Mouse (Mus musculus): ENCODE results near the gene Atp5l. TPM values are rescaled to one million over a fixed set of nuclear protein-coding genes. Genes with fewer than 3 reads are reported as not detected.
A peak's percentile ranks its signal among the peaks of the same experiment; 100 is the strongest.

Gene Atp5l
- total and polyA plus RNA-seq, 3 experiments: 41.5 to 130 (median 73.1) TPM

DNA sequence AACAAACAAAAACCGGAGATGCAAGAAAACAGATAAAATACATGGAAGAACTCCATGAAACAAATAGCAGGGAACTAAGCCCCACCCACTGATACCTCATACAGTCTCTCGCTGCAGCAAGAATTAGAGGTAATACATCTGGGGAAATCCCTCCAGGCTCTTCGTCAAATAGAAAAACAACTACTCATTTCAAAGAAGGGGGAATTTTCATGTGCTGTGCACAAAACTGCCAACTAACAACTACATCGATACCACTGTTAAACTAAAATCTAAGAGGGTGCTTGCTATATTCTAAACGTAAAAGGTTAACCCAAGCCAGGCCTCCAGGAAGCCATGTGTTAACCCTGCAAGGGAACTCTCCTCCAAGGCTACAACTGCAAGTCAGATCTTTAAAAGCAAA is 46.9 kb downstream of the Atp5l start:
- no peak for TF ChIP-seq CTCF (IDR thresholded peaks at IDR 0.05; ENCODE audit: low read depth, low read length)
- no peak for TF ChIP-seq POLR2AphosphoS5 (IDR thresholded peaks at IDR 0.05; ENCODE audit: insufficient replicate concordance, low read depth, low read length)
- TF ChIP-seq TAL1 (conservative IDR thresholded peaks at IDR 0.05; ENCODE audit: low read depth, low read length): no peak
- no peak for TF ChIP-seq GATA2 (IDR thresholded peaks at IDR 0.05; ENCODE audit: borderline replicate concordance, low read depth, low read length)
- no peak for TF ChIP-seq GATA1 (IDR thresholded peaks at IDR 0.05; ENCODE audit: borderline replicate concordance, low read length)
- Histone ChIP-seq H3K27me3 (ENCODE audit: insufficient read depth, low read length) (no peaks in the 10 kb centered on the region), H3K36me3 (replicated peaks) (peaks cover 84% of the 10 kb centered on the region), H3K9me3 (replicated peaks) (no peaks in the 10 kb centered on the region), H3K4me1 (ENCODE audit: insufficient read depth, low read depth, low read length) (peaks cover 14% of the 10 kb centered on the region), H3K4me3 (ENCODE audit: low read depth, low read length) (no peak overlapping the region)
- no peak for ATAC-seq (ENCODE audit: extremely low read depth, insufficient number of reproducible peaks, low FRiP score, poor library complexity, severe bottlenecking)
- no peak for DNase-seq (ENCODE audit: low spot score)

- DNase-seq (ENCODE audit: low spot score) (no peak), ATAC-seq (ENCODE audit: extremely low read depth, insufficient number of reproducible peaks, low FRiP score, poor library complexity, severe bottlenecking) (no peak)
- TF ChIP-seq GATA1 (IDR thresholded peaks at IDR 0.05; ENCODE audit: borderline replicate concordance, low read length) (no peak), POLR2AphosphoS5 (IDR thresholded peaks at IDR 0.05; ENCODE audit: insufficient replicate concordance, low read depth, low read length) (no peak), CTCF (IDR thresholded peaks at IDR 0.05; ENCODE audit: low read depth, low read length) (no peak), GATA2 (IDR thresholded peaks at IDR 0.05; ENCODE audit: borderline replicate concordance, low read depth, low read length) (no peak), TAL1 (conservative IDR thresholded peaks at IDR 0.05; ENCODE audit: low read depth, low read length) (no peak)
- H3K36me3 ChIP-seq (replicated peaks): peaks cover 85% of the 10 kb centered on the region
- H3K4me1 ChIP-seq (ENCODE audit: insufficient read depth, low read depth, low read length): peaks cover 9% of the 10 kb centered on the region
- H3K27me3 ChIP-seq (ENCODE audit: insufficient read depth, low read length): no peaks in the 10 kb centered on the region
- no peaks in the 10 kb centered on the region for H3K9me3 ChIP-seq (replicated peaks)
- no peak overlapping the region for H3K4me3 ChIP-seq (ENCODE audit: low read depth, low read length)
These were observed 52.0 kb downstream of the Atp5l start for GRCm38 (mm10) chr9:44868336-44869094.

DNA sequence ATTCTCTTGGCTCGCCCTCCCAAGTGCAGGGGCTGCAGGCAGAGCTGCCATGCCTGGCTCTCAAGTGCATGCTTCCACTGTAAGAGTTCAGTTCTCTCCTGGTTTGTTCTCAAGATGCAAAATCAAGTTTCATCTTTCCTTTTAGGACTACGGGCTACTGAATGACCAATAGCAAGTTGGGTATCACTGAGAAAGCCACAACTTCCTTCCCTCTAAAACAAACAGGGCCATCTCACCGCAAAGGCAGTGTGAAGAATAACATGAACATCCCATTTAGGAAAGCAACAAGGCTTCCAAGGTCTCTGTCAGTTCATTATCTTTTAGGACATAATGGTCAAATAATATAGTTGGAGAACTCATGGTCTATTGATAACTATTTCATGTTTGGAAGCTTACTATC is 52.9 kb downstream of the Atp5l start:
- Histone ChIP-seq H3K4me3 (ENCODE audit: low read depth, low read length) (no peak overlapping the region), H3K36me3 (replicated peaks) (peaks cover 86% of the 10 kb centered on the region), H3K9me3 (replicated peaks) (no peaks in the 10 kb centered on the region), H3K4me1 (ENCODE audit: insufficient read depth, low read depth, low read length) (peaks cover 9% of the 10 kb centered on the region), H3K27me3 (ENCODE audit: insufficient read depth, low read length) (no peaks in the 10 kb centered on the region)
- no peak for DNase-seq (ENCODE audit: low spot score)
- no peak for ATAC-seq (ENCODE audit: extremely low read depth, insufficient number of reproducible peaks, low FRiP score, poor library complexity, severe bottlenecking)
- no peak for TF ChIP-seq CTCF (IDR thresholded peaks at IDR 0.05; ENCODE audit: low read depth, low read length)
- TF ChIP-seq GATA2 (IDR thresholded peaks at IDR 0.05; ENCODE audit: borderline replicate concordance, low read depth, low read length): no peak
- TF ChIP-seq GATA1 (IDR thresholded peaks at IDR 0.05; ENCODE audit: borderline replicate concordance, low read length): no peak
- TF ChIP-seq POLR2AphosphoS5 (IDR thresholded peaks at IDR 0.05; ENCODE audit: insufficient replicate concordance, low read depth, low read length): no peak
- TF ChIP-seq TAL1 (conservative IDR thresholded peaks at IDR 0.05; ENCODE audit: low read depth, low read length): no peak

- no peak overlapping the region for H3K4me3 ChIP-seq (ENCODE audit: low read depth, low read length)
- H3K27me3 ChIP-seq (ENCODE audit: insufficient read depth, low read length): no peaks in the 10 kb centered on the region
- peaks cover 9% of the 10 kb centered on the region for H3K4me1 ChIP-seq (ENCODE audit: insufficient read depth, low read depth, low read length)
- H3K36me3 ChIP-seq (replicated peaks): peaks cover 89% of the 10 kb centered on the region
- TF ChIP-seq GATA2 (IDR thresholded peaks at IDR 0.05; ENCODE audit: borderline replicate concordance, low read depth, low read length): no peak
- TF ChIP-seq CTCF (IDR thresholded peaks at IDR 0.05; ENCODE audit: low read depth, low read length): no peak
- TF ChIP-seq TAL1 (conservative IDR thresholded peaks at IDR 0.05; ENCODE audit: low read depth, low read length): no peak
- TF ChIP-seq POLR2AphosphoS5 (IDR thresholded peaks at IDR 0.05; ENCODE audit: insufficient replicate concordance, low read depth, low read length): no peak
- no peak for TF ChIP-seq GATA1 (IDR thresholded peaks at IDR 0.05; ENCODE audit: borderline replicate concordance, low read length)
- DNase-seq (ENCODE audit: low spot score) (peak; percentile 16), ATAC-seq (ENCODE audit: extremely low read depth, insufficient number of reproducible peaks, low FRiP score, poor library complexity, severe bottlenecking) (no peak)
- 0 out of 2 replicates have a peak, but pooled peaks cover 2% of the 10 kb centered on the region for H3K9me3 ChIP-seq (replicated peaks)
These were observed 53.9 kb downstream of the Atp5l start for GRCm38 (mm10) chr9:44866501-44867240.

Other genes starting within 250 kb of the Atp5l start
- gene Treh, start 247.5 kb downstream of the Atp5l start, total RNA-seq (2014; fragmentation: Nextera tagmentation): not detected in 2 replicates
- gene Treh, start 247.5 kb downstream of the Atp5l start, total RNA-seq (2017): not detected in 2 replicates
- not detected in 2 replicates for gene Treh, start 247.5 kb downstream of the Atp5l start, polyA plus RNA-seq (2012)
- gene Phldb1, start 185.5 kb downstream of the Atp5l start, total RNA-seq (2014; fragmentation: Nextera tagmentation): 2.6 and 4.0 TPM in 2 replicates
- gene Phldb1, start 185.5 kb downstream of the Atp5l start, total RNA-seq (2017): 6.4 and 7.4 TPM in 2 replicates
- 8.1 and 8.8 TPM in 2 replicates for gene Phldb1, start 185.5 kb downstream of the Atp5l start, polyA plus RNA-seq (2012)
- gene Arcn1, start 152.9 kb downstream of the Atp5l start, total RNA-seq (2014; fragmentation: Nextera tagmentation): 239 and 270 TPM in 2 replicates
- 124 and 134 TPM in 2 replicates for gene Arcn1, start 152.9 kb downstream of the Atp5l start, total RNA-seq (2017)
- gene Arcn1, start 152.9 kb downstream of the Atp5l start, polyA plus RNA-seq (2012): 14.5 and 16.7 TPM in 2 replicates
- gene Ift46, start 152.8 kb downstream of the Atp5l start, total RNA-seq (2014; fragmentation: Nextera tagmentation): 78.2 and 90.8 TPM in 2 replicates
- 32.5 and 32.8 TPM in 2 replicates for gene Ift46, start 152.8 kb downstream of the Atp5l start, total RNA-seq (2017)
- 1.6 and 1.8 TPM in 2 replicates for gene Ift46, start 152.8 kb downstream of the Atp5l start, polyA plus RNA-seq (2012)
- not detected in 2 replicates for gene Tmem25, start 121.4 kb downstream of the Atp5l start, total RNA-seq (2014; fragmentation: Nextera tagmentation)
- gene Tmem25, start 121.4 kb downstream of the Atp5l start, total RNA-seq (2017): 0.27 and 0.52 TPM in 2 replicates
- gene Tmem25, start 121.4 kb downstream of the Atp5l start, polyA plus RNA-seq (2012): 0.04 and 0.08 TPM in 2 replicates
- not detected in 2 replicates for gene Ttc36, start 117.7 kb downstream of the Atp5l start, total RNA-seq (2014; fragmentation: Nextera tagmentation)
- 0.76 TPM in 1 of 2 replicates, not detected in the other for gene Ttc36, start 117.7 kb downstream of the Atp5l start, total RNA-seq (2017)
- gene Ttc36, start 117.7 kb downstream of the Atp5l start, polyA plus RNA-seq (2012): 0.31 and 0.38 TPM in 2 replicates
- gene Kmt2a, start 39.4 kb downstream of the Atp5l start, total RNA-seq (2014; fragmentation: Nextera tagmentation): 143 TPM in 2 replicates
- gene Kmt2a, start 39.4 kb downstream of the Atp5l start, total RNA-seq (2017): 5.9 and 6.3 TPM in 2 replicates
- 8.9 and 10.0 TPM in 2 replicates for gene Kmt2a, start 39.4 kb downstream of the Atp5l start, polyA plus RNA-seq (2012)
- 79.8 and 80.2 TPM in 2 replicates for gene Ube4a, start 44.9 kb upstream of the Atp5l start, total RNA-seq (2014; fragmentation: Nextera tagmentation)
- gene Ube4a, start 44.9 kb upstream of the Atp5l start, total RNA-seq (2017): 38.3 and 59.6 TPM in 2 replicates
- 2.3 and 2.6 TPM in 2 replicates for gene Ube4a, start 44.9 kb upstream of the Atp5l start, polyA plus RNA-seq (2012)
- not detected in 2 replicates for gene Cd3g, start 59.7 kb upstream of the Atp5l start, total RNA-seq (2014; fragmentation: Nextera tagmentation)
- 0.22 and 0.29 TPM in 2 replicates for gene Cd3g, start 59.7 kb upstream of the Atp5l start, total RNA-seq (2017)
- gene Cd3g, start 59.7 kb upstream of the Atp5l start, polyA plus RNA-seq (2012): 0.10 TPM in 1 of 2 replicates, not detected in the other
- gene Cd3d, start 61.0 kb upstream of the Atp5l start, total RNA-seq (2014; fragmentation: Nextera tagmentation): not detected in 2 replicates
- not detected in 2 replicates for gene Cd3d, start 61.0 kb upstream of the Atp5l start, total RNA-seq (2017)
- not detected in 2 replicates for gene Cd3d, start 61.0 kb upstream of the Atp5l start, polyA plus RNA-seq (2012)
- gene Cd3e, start 88.9 kb upstream of the Atp5l start, total RNA-seq (2014; fragmentation: Nextera tagmentation): not detected in 2 replicates
- 0.06 and 0.16 TPM in 2 replicates for gene Cd3e, start 88.9 kb upstream of the Atp5l start, total RNA-seq (2017)
- gene Cd3e, start 88.9 kb upstream of the Atp5l start, polyA plus RNA-seq (2012): not detected in 2 replicates
- gene Mpzl2, start 119.1 kb upstream of the Atp5l start, total RNA-seq (2014; fragmentation: Nextera tagmentation): 0.44 and 1.4 TPM in 2 replicates
- gene Mpzl2, start 119.1 kb upstream of the Atp5l start, total RNA-seq (2017): 0.17 TPM in 1 of 2 replicates, not detected in the other
- not detected in 2 replicates for gene Mpzl2, start 119.1 kb upstream of the Atp5l start, polyA plus RNA-seq (2012)
- 1.2 and 2.8 TPM in 2 replicates for gene Mpzl3, start 134.4 kb upstream of the Atp5l start, total RNA-seq (2014; fragmentation: Nextera tagmentation)
- 1.5 and 1.7 TPM in 2 replicates for gene Mpzl3, start 134.4 kb upstream of the Atp5l start, total RNA-seq (2017)
- gene Mpzl3, start 134.4 kb upstream of the Atp5l start, polyA plus RNA-seq (2012): 0.04 and 0.08 TPM in 2 replicates
- not detected in 2 replicates for gene Jaml, start 158.4 kb upstream of the Atp5l start, total RNA-seq (2014; fragmentation: Nextera tagmentation)
- gene Jaml, start 158.4 kb upstream of the Atp5l start, total RNA-seq (2017): not detected in 2 replicates
- not detected in 2 replicates for gene Jaml, start 158.4 kb upstream of the Atp5l start, polyA plus RNA-seq (2012)
- gene Scn2b, start 197.0 kb upstream of the Atp5l start, total RNA-seq (2014; fragmentation: Nextera tagmentation): not detected in 2 replicates
- 0.05 and 0.06 TPM in 2 replicates for gene Scn2b, start 197.0 kb upstream of the Atp5l start, total RNA-seq (2017)
- not detected in 2 replicates for gene Scn2b, start 197.0 kb upstream of the Atp5l start, polyA plus RNA-seq (2012)
- gene Scn4b, start 217.7 kb upstream of the Atp5l start, total RNA-seq (2014; fragmentation: Nextera tagmentation): not detected in 2 replicates
- 0.05 TPM in 1 of 2 replicates, not detected in the other for gene Scn4b, start 217.7 kb upstream of the Atp5l start, total RNA-seq (2017)
- gene Scn4b, start 217.7 kb upstream of the Atp5l start, polyA plus RNA-seq (2012): not detected in 2 replicates